Mouse (Mus musculus): ENCODE results near the gene Cib4.

The Cib4 gene

DNA sequence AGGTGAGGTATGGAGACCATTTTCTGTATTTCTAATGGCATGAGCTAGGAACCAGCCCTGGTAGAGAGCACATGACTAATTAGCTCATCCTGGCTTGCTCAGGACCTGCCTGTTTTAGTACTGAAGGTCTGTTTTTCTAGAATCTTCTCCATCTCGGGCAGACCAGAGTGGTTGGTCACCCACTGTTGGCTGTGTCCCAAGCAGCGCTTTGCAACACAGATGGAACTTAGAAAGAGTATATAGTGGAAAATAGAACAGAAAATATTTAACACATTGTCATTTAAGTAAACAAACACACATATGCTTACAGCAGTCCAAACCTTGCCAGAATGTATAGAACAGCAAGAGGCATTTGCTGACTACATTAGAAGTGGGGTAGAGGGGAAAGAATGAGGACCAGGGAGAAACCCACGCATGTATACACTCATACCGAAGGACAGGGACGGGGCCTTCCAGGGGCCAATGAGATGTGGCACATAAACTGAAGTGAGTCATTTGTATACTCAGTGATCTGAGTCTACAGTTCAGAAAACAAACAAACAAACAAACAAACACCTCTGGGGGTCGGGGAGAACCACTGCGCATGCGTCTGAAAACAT lies 105.2 kb downstream of the Cib4 start:
- DNase-seq (ENCODE audit: low read depth, low spot score) = no peak

DNA sequence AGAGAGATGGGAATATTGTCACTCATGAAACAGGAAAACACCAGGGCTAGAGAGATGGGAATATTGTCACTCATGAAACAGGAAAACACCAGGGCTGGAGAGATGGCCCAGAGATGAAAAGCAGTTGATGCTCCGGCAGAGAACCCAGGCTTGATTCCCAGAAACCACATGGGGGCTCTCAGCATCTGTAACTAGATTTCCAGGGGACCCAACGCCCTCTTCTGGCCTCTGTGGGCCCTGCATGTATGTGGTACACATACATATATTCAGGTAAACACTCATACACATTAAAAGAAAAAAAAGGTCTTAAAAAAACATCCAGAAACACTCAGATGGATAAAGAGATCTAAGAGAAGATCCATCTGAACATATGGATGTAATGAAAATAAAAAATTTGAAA lies 106.7 kb downstream of the Cib4 start:
- DNase-seq (ENCODE audit: low read depth, low spot score) = no peak
